In the genomic region with DNA sequence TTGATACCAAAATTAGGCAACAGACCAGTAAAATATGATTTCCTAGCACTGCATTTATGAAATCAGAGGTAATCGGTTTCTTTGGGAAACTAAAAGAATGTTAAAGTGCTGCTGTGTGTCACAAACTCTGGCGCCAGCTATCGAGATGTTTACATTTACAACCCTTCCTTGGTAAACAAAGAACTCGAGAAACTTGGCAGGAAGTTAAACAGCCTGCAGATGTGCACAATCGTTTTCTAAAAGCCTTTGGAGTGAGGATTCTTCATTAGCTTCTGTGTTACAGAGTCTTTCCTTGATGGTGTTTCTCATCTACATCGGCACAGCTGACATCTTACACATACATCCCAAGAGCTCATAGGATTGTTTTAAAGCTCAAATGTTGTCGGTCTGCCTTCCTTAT, we compare ENCODE assay signal across 13 mouse cellular contexts.
"Had no signal": no experiment of that assay in that cellular context is flagged by ENCODE, and none has a peak within 500 bp of the region (broad histone marks: within the 10 kb centered on the region; RNA-seq: fewer than 3 reads in every experiment).

No protein-coding gene starts in this region.

- H3K27me3 ChIP-seq: hindbrain, embryonic 15.5 days; limb, embryonic 12.5 days; midbrain, embryonic 12.5 days had no signal

- H3K4me2 ChIP-seq: hindbrain, embryonic 15.5 days; limb, embryonic 12.5 days; midbrain, embryonic 12.5 days had no signal

- DNase-seq: kidney, adult 18-20 months; kidney, postnatal 4 days; liver; right cerebral cortex, adult 18-20 months; right cerebral cortex, postnatal 25 days; thymus, adult 18-20 months; thymus, postnatal 14 days had no signal

- H3K9me3 ChIP-seq: hindbrain, embryonic 15.5 days; limb, embryonic 12.5 days; midbrain, embryonic 12.5 days had no signal

- H3K4me1 ChIP-seq: hindbrain, embryonic 15.5 days; limb, embryonic 12.5 days; midbrain, embryonic 12.5 days had no signal

- H3K4me3 ChIP-seq: hindbrain, embryonic 15.5 days; layer of hippocampus, adult 2 months; limb, embryonic 12.5 days; midbrain, embryonic 12.5 days had no signal

- H3K9ac ChIP-seq: hindbrain, embryonic 15.5 days; limb, embryonic 12.5 days; liver, embryonic 14.5 days; midbrain, embryonic 12.5 days had no signal

- ATAC-seq: midbrain, embryonic 16.5 days had no signal

- H3K27ac ChIP-seq: hindbrain, embryonic 15.5 days; layer of hippocampus, adult 2 months; limb, embryonic 12.5 days; liver, embryonic 14.5 days; midbrain, embryonic 12.5 days had no signal

- H3K36me3 ChIP-seq: hindbrain, embryonic 15.5 days; limb, embryonic 12.5 days; midbrain, embryonic 12.5 days had no signal
